14 mouse cellular contexts compared by ENCODE assay signal in the genomic region with DNA sequence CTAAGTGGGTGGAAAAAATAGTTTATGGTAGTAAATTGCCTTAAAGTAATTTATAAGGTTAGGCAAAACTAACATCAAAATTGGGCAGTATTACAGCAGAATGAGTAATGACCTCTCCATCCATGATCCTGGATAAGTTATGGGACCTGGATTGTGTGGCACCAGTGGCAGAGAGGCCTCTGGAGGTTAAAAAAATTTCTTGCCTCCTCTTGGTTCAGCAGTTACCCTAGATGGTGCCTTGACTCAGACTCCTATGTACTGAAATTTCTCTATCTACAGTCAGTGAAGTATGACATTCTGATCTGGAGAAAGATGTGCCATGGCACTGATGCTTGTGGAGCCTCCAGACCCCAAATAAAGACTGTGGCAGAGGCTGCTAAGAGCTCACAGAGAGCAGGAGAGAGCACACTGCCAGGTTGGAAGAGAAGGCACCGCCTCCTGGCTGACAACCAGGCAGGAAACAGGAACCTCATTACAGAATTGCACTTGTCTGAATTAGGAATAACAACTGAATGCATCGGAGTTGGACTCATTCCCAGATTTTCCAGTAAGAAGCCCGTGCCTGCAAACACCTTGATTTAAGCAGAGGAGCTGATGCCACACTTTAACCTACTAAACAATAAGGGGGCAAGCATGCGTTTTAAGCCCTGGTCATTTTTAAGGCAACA.
A peak's percentile ranks its signal among the peaks of the same experiment; 100 is the strongest.
DNase-seq lines count a peak whose midpoint lies in the region; ATAC-seq lines count a peak whose summit lies in the region.
"Had no signal": no experiment of that assay in that cellular context is flagged by ENCODE, and none has a peak within 500 bp of the region (broad histone marks: within the 10 kb centered on the region; RNA-seq: fewer than 3 reads in every experiment).

No protein-coding gene starts in this region.

- peak overlapping the region; percentile 44; the same call in 1 of the 2 replicates for H3K27ac ChIP-seq in forebrain, embryonic 13.5 days
- H3K27ac ChIP-seq in forebrain, embryonic 11.5 days (ENCODE audit: low read depth, low read length): no peak overlapping the region
- H3K27ac ChIP-seq in liver, embryonic 11.5 days (ENCODE audit: low read depth, low read length): no peak overlapping the region
- H3K27ac ChIP-seq: heart, embryonic 13.5 days; hindbrain, embryonic 15.5 days; liver, embryonic 15.5 days had no signal

- no peak overlapping the region for H3K9ac ChIP-seq in forebrain, embryonic 13.5 days
- no peak overlapping the region for H3K9ac ChIP-seq in forebrain, embryonic 11.5 days (ENCODE audit: low read length)
- H3K9ac ChIP-seq in liver, embryonic 11.5 days (ENCODE audit: low read depth, low read length): no peak overlapping the region
- H3K9ac ChIP-seq: heart, embryonic 13.5 days; hindbrain, embryonic 15.5 days; liver, embryonic 15.5 days had no signal

- no peak overlapping the region for H3K4me3 ChIP-seq in forebrain, embryonic 13.5 days
- H3K4me3 ChIP-seq in forebrain, embryonic 11.5 days (ENCODE audit: low read depth, low read length): no peak overlapping the region
- H3K4me3 ChIP-seq in liver, embryonic 11.5 days (ENCODE audit: low read depth, low read length): no peak overlapping the region
- H3K4me3 ChIP-seq: heart, embryonic 13.5 days; hindbrain, embryonic 15.5 days; liver, embryonic 15.5 days had no signal

- no peaks in the 10 kb centered on the region for H3K9me3 ChIP-seq in forebrain, embryonic 13.5 days (replicated peaks)
- H3K9me3 ChIP-seq in forebrain, embryonic 11.5 days (ENCODE audit: control insufficient read depth, low read length): no peaks in the 10 kb centered on the region
- no peaks in the 10 kb centered on the region for H3K9me3 ChIP-seq in liver, embryonic 11.5 days (ENCODE audit: control insufficient read depth, low read length)
- H3K9me3 ChIP-seq: heart, embryonic 13.5 days; hindbrain, embryonic 15.5 days; liver, embryonic 15.5 days had no signal

- H3K4me2 ChIP-seq in forebrain, embryonic 13.5 days: 0 out of 2 replicates have a peak overlapping the region, but pooled peaks have one; percentile 4
- H3K4me2 ChIP-seq in forebrain, embryonic 11.5 days (ENCODE audit: low read depth, low read length, severe bottlenecking): no peak overlapping the region
- no peak overlapping the region for H3K4me2 ChIP-seq in liver, embryonic 11.5 days
- H3K4me2 ChIP-seq: heart, embryonic 13.5 days; hindbrain, embryonic 15.5 days; liver, embryonic 15.5 days had no signal

- ATAC-seq in forebrain, embryonic 13.5 days: peak; percentile 72
- ATAC-seq in forebrain, embryonic 11.5 days (replicated peaks; ENCODE audit: low FRiP score): no peak
- no peak for ATAC-seq in liver, embryonic 11.5 days (replicated peaks; ENCODE audit: low FRiP score)
- ATAC-seq: activated CD4-positive, CD25-positive, alpha-beta regulatory T cell, adult 4 months had no signal

- H3K36me3 ChIP-seq in forebrain, embryonic 13.5 days (ENCODE audit: poor library complexity, severe bottlenecking): no peaks in the 10 kb centered on the region
- H3K36me3 ChIP-seq in forebrain, embryonic 11.5 days (ENCODE audit: control insufficient read depth, insufficient read depth, low read length): no peaks in the 10 kb centered on the region
- no peaks in the 10 kb centered on the region for H3K36me3 ChIP-seq in liver, embryonic 11.5 days (ENCODE audit: control insufficient read depth, insufficient read depth, low read length)
- H3K36me3 ChIP-seq: heart, embryonic 13.5 days; hindbrain, embryonic 15.5 days; liver, embryonic 15.5 days had no signal

- peaks cover 9% of the 10 kb centered on the region; the same call in 1 of the 2 replicates for H3K4me1 ChIP-seq in forebrain, embryonic 13.5 days
- no peaks in the 10 kb centered on the region for H3K4me1 ChIP-seq in forebrain, embryonic 11.5 days (replicated peaks; ENCODE audit: control insufficient read depth, insufficient read depth, low read length)
- H3K4me1 ChIP-seq in liver, embryonic 11.5 days (replicated peaks; ENCODE audit: control insufficient read depth, insufficient read depth, low read length): no peaks in the 10 kb centered on the region
- H3K4me1 ChIP-seq: heart, embryonic 13.5 days; hindbrain, embryonic 15.5 days; liver, embryonic 15.5 days had no signal

- intact Hi-C loops in heart, postnatal 14 days (cut with DNase I): no loop called here

- DNase-seq in forebrain, embryonic 11.5 days (ENCODE audit: low spot score): no peak
- peak; percentile 2 for DNase-seq in ovary, postnatal 36 days (ENCODE audit: low spot score)
- DNase-seq in ovary, postnatal 10 days (ENCODE audit: low spot score): no peak
- peak; percentile 73 to 79 for DNase-seq in cerebellum, postnatal 14 days
- no peak for DNase-seq in liver, embryonic 11.5 days (ENCODE audit: low spot score)
- DNase-seq in heart, postnatal 14 days: no peak
- no peak for DNase-seq in urinary bladder, postnatal 25 days (ENCODE audit: low spot score)
- DNase-seq: B cell, adult 2 months; kidney, adult 9 months had no signal

- WGBS in forebrain, embryonic 13.5 days: 41% methylated on average over 4 of the region's 4 CpGs
- WGBS in forebrain, embryonic 11.5 days: 78% methylated on average over 4 of the region's 4 CpGs
- 74% methylated on average over 4 of the region's 4 CpGs for WGBS in liver, embryonic 11.5 days

- H3K27me3 ChIP-seq in forebrain, embryonic 13.5 days: no peaks in the 10 kb centered on the region
- no peaks in the 10 kb centered on the region for H3K27me3 ChIP-seq in forebrain, embryonic 11.5 days (ENCODE audit: control insufficient read depth, insufficient read depth, low read length)
- H3K27me3 ChIP-seq in liver, embryonic 11.5 days (replicated peaks; ENCODE audit: control insufficient read depth, insufficient read depth, low read length): no peaks in the 10 kb centered on the region
- H3K27me3 ChIP-seq: heart, embryonic 13.5 days; hindbrain, embryonic 15.5 days; liver, embryonic 15.5 days had no signal

Comparison
In these comparisons a context has a peak if more than half of its experiments do, and no peak if none do; other contexts are left out.
1. DNase-seq: peak in ovary, postnatal 36 days (single experiment) and cerebellum, postnatal 14 days (2 of 2); none in forebrain, embryonic 11.5 days (single experiment), ovary, postnatal 10 days (single experiment), liver, embryonic 11.5 days (single experiment), heart, postnatal 14 days (0 of 2) and urinary bladder, postnatal 25 days (single experiment).